Mouse (Mus musculus) liver, embryonic 14.5 days (tissue): Measurements from ENCODE around the gene Gtf2h3.

Experiments used
- CTCF ChIP-seq: IDR thresholded peaks from 2 replicates; pipeline ENCODE4 v1.5.1; 2016; ENCODE audit warnings: antibody characterized with exemption, low read depth, control low read depth
- EP300 ChIP-seq: IDR thresholded peaks from 2 replicates; pipeline ENCODE4 v1.6.1; 2016; ENCODE audit warnings: antibody characterized with exemption, low read depth

DNA sequence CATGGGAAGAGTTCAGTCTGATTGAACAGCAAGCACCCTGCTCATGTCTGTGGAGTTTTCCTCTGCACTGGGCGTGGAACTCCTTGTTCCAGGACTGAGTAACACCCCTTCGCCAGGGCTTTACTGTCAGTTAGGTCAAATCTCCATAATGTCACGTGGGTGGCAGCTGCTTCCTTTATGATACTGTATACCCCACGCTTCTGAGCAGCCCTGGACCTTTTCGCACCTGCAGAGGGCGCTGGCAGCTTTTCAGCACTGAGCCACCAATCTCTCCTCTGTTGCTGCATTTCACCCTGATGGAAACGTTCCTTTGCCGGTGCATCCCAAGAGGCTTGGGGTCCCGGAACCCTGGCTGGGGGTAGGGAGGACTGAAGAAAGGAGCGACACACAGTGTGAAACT is 32.0 kb downstream of the Gtf2h3 start:
- TF ChIP-seq EP300 = no peak
- TF ChIP-seq CTCF = peak; percentile 66
